Mouse (Mus musculus) spleen, adult 12 weeks (tissue): Measurements from ENCODE around the gene Alpk1.

Experiments
- DNase-seq: peaks from one replicate; pipeline ENCODE4 v3.0.0; 2022; ENCODE audit warnings: low spot score

Alpk1 gene

GRCm38 (mm10) chr3:127630190-127630589 lies 150.1 kb downstream of the Alpk1 start:
- DNase-seq = no peak

GRCm38 (mm10) chr3:127628311-127629184 lies 151.8 kb downstream of the Alpk1 start:
- DNase-seq = no peak

- no peak for DNase-seq
These were observed 152.4 kb downstream of the Alpk1 start for GRCm38 (mm10) chr3:127627956-127628310.

- no peak for DNase-seq
These were observed 153.0 kb downstream of the Alpk1 start for GRCm38 (mm10) chr3:127627151-127627955.

GRCm38 (mm10) chr3:127626524-127626923 lies 153.8 kb downstream of the Alpk1 start:
- DNase-seq = no peak

- DNase-seq = no peak
These were observed 154.5 kb downstream of the Alpk1 start for GRCm38 (mm10) chr3:127625701-127626399.

GRCm38 (mm10) chr3:127625296-127625695 lies 155.0 kb downstream of the Alpk1 start:
- DNase-seq = peak; percentile 56
